Mouse (Mus musculus) stomach, embryonic 16.5 days (tissue): Measurements from ENCODE around the gene Nqo2. TPM values are rescaled to one million over a fixed set of nuclear protein-coding genes. Genes with fewer than 3 reads are reported as not detected.

Experiments
- ATAC-seq: fragments of 200-750 bp; cut with Nextera tagmentation; 2 replicates; pipeline ENCODE4 v1.8.0; 2017; ENCODE audit warnings: moderate number of reproducible peaks, moderate TSS enrichment; ENCODE audit not compliant: insufficient read depth, low FRiP score
- H3K27ac ChIP-seq: fragments of 300-500 bp; sonication (generic); 2 replicates; pipeline ENCODE4 v1.5.1; 2014; ENCODE audit warnings: low read length
- H3K27me3 ChIP-seq: fragments of 300-500 bp; sonication (generic); 2 replicates; pipeline ENCODE4 v1.6.1; 2014; ENCODE audit warnings: low read length, control low read depth, mixed read lengths; ENCODE audit not compliant: control insufficient read depth, insufficient read depth
- H3K36me3 ChIP-seq: fragments of 300-500 bp; sonication (generic); 2 replicates; pipeline ENCODE4 v1.6.1; 2014; ENCODE audit warnings: low read length; ENCODE audit not compliant: control insufficient read depth, insufficient read depth
- H3K4me1 ChIP-seq: fragments of 300-500 bp; sonication (generic); 2 replicates; pipeline ENCODE4 v1.6.1; 2014; ENCODE audit warnings: low read length, control low read depth, mixed read lengths; ENCODE audit not compliant: control insufficient read depth, insufficient read depth
- H3K4me2 ChIP-seq: fragments of 300-500 bp; sonication (generic); 2 replicates; pipeline ENCODE4 v1.6.1; 2014; ENCODE audit warnings: low read depth, low read length, mixed read lengths
- H3K4me3 ChIP-seq: fragments of 300-500 bp; sonication (generic); replicated peaks from 2 replicates; pipeline ENCODE4 v1.5.1; 2014; ENCODE audit warnings: mild to moderate bottlenecking, low read length
- H3K9ac ChIP-seq: fragments of 300-500 bp; sonication (generic); 2 replicates; pipeline ENCODE4 v1.6.1; 2014; ENCODE audit warnings: low read length
- H3K9me3 ChIP-seq: fragments of 300-500 bp; sonication (generic); replicated peaks from 2 replicates; pipeline ENCODE4 v1.6.1; 2016; ENCODE audit warnings: low read length, control low read depth; ENCODE audit not compliant: control insufficient read depth
- WGBS: fragments of 180-500 bp; shearing (Covaris S2); extraction: QIAGEN DNeasy Blood & Tissue Kit; methylation state at CpG from one replicate; pipeline ENCODE4 v1.1.7; 2014; 5-methylcytosine and 5-hydroxymethylcytosine counted together
- polyA plus RNA-seq: library from polyadenylated mRNA; unstranded; fragments of >200 nt; fragmentation: Nextera tagmentation; extraction: Ambion mirVana; gene quantifications from 2 replicates; pipeline ENCODE4 v1.2.1, GENCODE M21; 2015

Nqo2 gene
- polyA plus RNA-seq, 1 experiment from 2014 or later: 27.6 TPM

- Histone ChIP-seq H3K9me3 (no peaks in the 10 kb centered on the region), H3K27ac (no peak overlapping the region), H3K4me3 (no peak overlapping the region), H3K4me2 (no peak overlapping the region), H3K36me3 (peaks cover 17% of the 10 kb centered on the region), H3K27me3 (no peaks in the 10 kb centered on the region), H3K9ac (no peak overlapping the region), H3K4me1 (no peaks in the 10 kb centered on the region)
- no peak for ATAC-seq
- WGBS: 80% methylated on average over 2 of the region's 2 CpGs
Measured at GRCm38 (mm10) chr13:34021998-34022397, 57.5 kb downstream of the Nqo2 start.

- H3K27ac ChIP-seq: no peak overlapping the region
- peaks cover under 1% of the 10 kb centered on the region for H3K4me1 ChIP-seq
- no peak overlapping the region for H3K9ac ChIP-seq
- no peak for ATAC-seq
- H3K36me3 ChIP-seq: peaks cover 25% of the 10 kb centered on the region
- no peak overlapping the region for H3K4me3 ChIP-seq
- H3K27me3 ChIP-seq: no peaks in the 10 kb centered on the region
- WGBS: 74% methylated on average over 2 of the region's 2 CpGs
- H3K4me2 ChIP-seq: no peak overlapping the region
- no peaks in the 10 kb centered on the region for H3K9me3 ChIP-seq
Measured at GRCm38 (mm10) chr13:34032041-34032440, 67.6 kb downstream of the Nqo2 start.

GRCm38 (mm10) chr13:34035424-34035823, 70.9 kb downstream of the Nqo2 start:
- Histone ChIP-seq H3K4me1 (peaks cover 11% of the 10 kb centered on the region), H3K4me3 (no peak overlapping the region), H3K27me3 (no peaks in the 10 kb centered on the region), H3K27ac (no peak overlapping the region), H3K9ac (no peak overlapping the region), H3K9me3 (no peaks in the 10 kb centered on the region), H3K36me3 (peaks cover 19% of the 10 kb centered on the region), H3K4me2 (no peak overlapping the region)
- WGBS: 66% methylated on average over 3 of the region's 3 CpGs
- ATAC-seq: no peak

- H3K9ac ChIP-seq: 0 out of 2 replicates have a peak overlapping the region, but pooled peaks have one; percentile 95
- peaks cover 11% of the 10 kb centered on the region for H3K4me1 ChIP-seq
- 74% methylated on average over 5 of the region's 5 CpGs for WGBS
- H3K36me3 ChIP-seq: peaks cover 19% of the 10 kb centered on the region; the same call in 1 of the 2 replicates
- H3K4me3 ChIP-seq: no peak overlapping the region
- no peak for ATAC-seq
- H3K9me3 ChIP-seq: no peaks in the 10 kb centered on the region
- no peaks in the 10 kb centered on the region for H3K27me3 ChIP-seq
- H3K4me2 ChIP-seq: no peak overlapping the region
- H3K27ac ChIP-seq: no peak overlapping the region
Measured at GRCm38 (mm10) chr13:34036726-34037125, 72.2 kb downstream of the Nqo2 start.

- WGBS: 1% methylated on average over 37 of the region's 37 CpGs
- H3K36me3 ChIP-seq: peaks cover 19% of the 10 kb centered on the region; the same call in 1 of the 2 replicates
- peak within 1 kb of the TSS; percentile 95 for H3K9ac ChIP-seq
- peaks cover 11% of the 10 kb centered on the region for H3K4me1 ChIP-seq
- peak within 1 kb of the TSS; percentile 76 for H3K4me3 ChIP-seq
- ATAC-seq: peak; percentile 94
- H3K9me3 ChIP-seq: no peaks in the 10 kb centered on the region
- H3K4me2 ChIP-seq: peak within 1 kb of the TSS; percentile 89
- peak within 1 kb of the TSS; percentile 81 for H3K27ac ChIP-seq
- no peaks in the 10 kb centered on the region for H3K27me3 ChIP-seq
Measured at GRCm38 (mm10) chr13:34037172-34038055, 72.9 kb downstream of the Nqo2 start, which contains the start of gene Bphl. Bphl (plus strand) TSS chr13:34037597.

GRCm38 (mm10) chr13:34038056-34038432, 73.6 kb downstream of the Nqo2 start:
- ATAC-seq: no peak
- Histone ChIP-seq H3K4me2 (peak overlapping the region; percentile 89), H3K27ac (peak overlapping the region; percentile 81), H3K4me3 (peak overlapping the region; percentile 76), H3K36me3 (0 out of 2 replicates have a peak, but pooled peaks cover 13% of the 10 kb centered on the region), H3K27me3 (no peaks in the 10 kb centered on the region), H3K4me1 (peaks cover 11% of the 10 kb centered on the region), H3K9me3 (no peaks in the 10 kb centered on the region), H3K9ac (peak overlapping the region; percentile 95)
- WGBS: 40% methylated on average over 5 of the region's 5 CpGs

Other genes starting within 250 kb of the Nqo2 start
- gene Serpinb6e, start 121.3 kb upstream of the Nqo2 start, polyA plus RNA-seq: not detected in 2 replicates
- gene Serpinb6c, start 59.0 kb upstream of the Nqo2 start, polyA plus RNA-seq: not detected in 2 replicates
- 17.8 TPM in 2 replicates for gene Ripk1, start 37.7 kb downstream of the Nqo2 start, polyA plus RNA-seq
- 66.4 and 75.2 TPM in 2 replicates for gene Serpinb6a, start 38.1 kb downstream of the Nqo2 start, polyA plus RNA-seq
- gene Bphl, start 72.9 kb downstream of the Nqo2 start, polyA plus RNA-seq: 48.9 and 49.8 TPM in 2 replicates
- gene Tubb2a, start 113.3 kb downstream of the Nqo2 start, polyA plus RNA-seq: 221 and 243 TPM in 2 replicates
- gene Tubb2b, start 165.8 kb downstream of the Nqo2 start, polyA plus RNA-seq: 41.7 and 45.5 TPM in 2 replicates
- 58.8 and 62.9 TPM in 2 replicates for gene Psmg4, start 198.3 kb downstream of the Nqo2 start, polyA plus RNA-seq